Mouse (Mus musculus) erythroblast, embryonic 14.5 days (primary cell): Measurements from ENCODE around the gene Diaph2.

Experiments
- GATA1 ChIP-seq: IDR thresholded peaks from 2 replicates; pipeline ENCODE4 v1.6.1; 2012; ENCODE audit warnings: low read length, inconsistent platforms, mixed read lengths
- TAL1 ChIP-seq: IDR thresholded peaks from 3 replicates; pipeline ENCODE4 v1.6.1; 2012; ENCODE audit warnings: low read length, inconsistent platforms, mixed read lengths

DNA sequence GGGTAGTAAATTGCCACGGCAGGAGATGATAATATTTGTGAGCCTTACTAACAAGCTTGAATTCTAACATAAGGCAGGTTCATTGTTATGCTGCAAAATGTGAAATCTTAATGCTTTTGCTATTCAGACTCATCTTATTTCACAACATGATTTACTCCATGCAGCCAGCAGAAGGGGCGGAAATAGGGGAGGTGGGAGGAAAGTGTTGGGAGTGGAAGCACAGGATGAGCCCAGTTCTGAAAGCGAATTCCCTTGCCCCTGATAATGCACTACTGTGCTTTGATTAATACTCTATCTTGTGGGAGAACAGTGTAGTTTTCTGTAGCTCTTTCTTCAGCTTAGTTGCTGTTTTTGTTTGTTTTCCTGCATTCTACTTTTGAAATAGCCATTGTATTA, 753.9 kb downstream of the Diaph2 start:
- no peak for TF ChIP-seq GATA1
- TF ChIP-seq TAL1 = no peak
